In genomic region chr4:135597571-135597970, GRCm38 (mm10) we compare ENCODE assay signal across 15 mouse cellular contexts. TPM values are rescaled to one million over a fixed set of nuclear protein-coding genes. Genes with fewer than 3 reads are reported as not detected.
DNase-seq lines count a peak whose midpoint lies in the region; ATAC-seq and TF ChIP-seq lines count a peak whose summit lies in the region.
"Had no signal": no experiment of that assay in that cellular context is flagged by ENCODE, and none has a peak within 500 bp of the region (broad histone marks: within the 10 kb centered on the region; RNA-seq: fewer than 3 reads in every experiment).

No protein-coding gene starts in this region.

- peaks cover 4% of the 10 kb centered on the region; the same call in 1 of the 2 replicates for H3K4me1 ChIP-seq in kidney, adult 2 months (ENCODE audit: control insufficient read depth, insufficient read depth, low read length)
- peaks cover 15% of the 10 kb centered on the region for H3K4me1 ChIP-seq in limb, embryonic 15.5 days

- TF ChIP-seq POLR2A in kidney, adult 2 months (IDR thresholded peaks at IDR 0.05; ENCODE audit: low read depth, low read length), result no peak

- no peaks in the 10 kb centered on the region for H3K27me3 ChIP-seq in kidney, adult 2 months (replicated peaks; ENCODE audit: control insufficient read depth, insufficient read depth, low read length)
- no peaks in the 10 kb centered on the region for H3K27me3 ChIP-seq in limb, embryonic 15.5 days
- H3K27me3 ChIP-seq: hindbrain, embryonic 13.5 days had no signal

- no peak overlapping the region for H3K4me2 ChIP-seq in limb, embryonic 15.5 days
- H3K4me2 ChIP-seq: hindbrain, embryonic 13.5 days had no signal

- H3K36me3 ChIP-seq in kidney, adult 2 months (ENCODE audit: control insufficient read depth, insufficient read depth, low read length), result no peaks in the 10 kb centered on the region
- H3K36me3 ChIP-seq in limb, embryonic 15.5 days, result no peaks in the 10 kb centered on the region
- H3K36me3 ChIP-seq: hindbrain, embryonic 13.5 days had no signal

- H3K4me3 ChIP-seq in kidney, adult 2 months (ENCODE audit: insufficient read depth, low read depth, low read length), result no peak overlapping the region
- no peak overlapping the region for H3K4me3 ChIP-seq in limb, embryonic 15.5 days
- H3K4me3 ChIP-seq: hindbrain, embryonic 13.5 days had no signal

- no peak for TF ChIP-seq CTCF in kidney, adult 2 months (conservative IDR thresholded peaks at IDR 0.05; ENCODE audit: insufficient read depth, insufficient read length, low read depth, low read length)

- DNase-seq in kidney, adult 11 months, result peak; percentile 28
- no peak for DNase-seq in kidney, adult 2 months
- peak; percentile 53 to 84 for DNase-seq in urinary bladder, adult 18-20 months (ENCODE audit: low spot score in 2 of 2)
- no peak for DNase-seq in urinary bladder, postnatal 10 days (ENCODE audit: low spot score)
- DNase-seq in cerebellum, adult 9-11 months, result no peak
- DNase-seq in layer of hippocampus, postnatal 25 days (ENCODE audit: extremely low spot score in 1 of 2, low spot score in 1 of 2), result no peak
- DNase-seq in gastrocnemius, postnatal 10 days, result no peak
- DNase-seq: forebrain, postnatal 0 days; gastrocnemius, postnatal 14 days; lung, postnatal 14 days; midbrain, embryonic 14.5 days; retina, postnatal 1 day had no signal

- no peak overlapping the region for H3K9ac ChIP-seq in limb, embryonic 15.5 days
- H3K9ac ChIP-seq: forebrain, postnatal 0 days; hindbrain, embryonic 13.5 days had no signal

- H3K9me3 ChIP-seq in limb, embryonic 15.5 days, result no peaks in the 10 kb centered on the region

- WGBS in kidney, adult 2 months, result 78% methylated on average over 5 of the region's 5 CpGs
- WGBS in limb, embryonic 15.5 days, result 71% methylated on average over 5 of the region's 5 CpGs

- 0 out of 2 replicates have a peak, but pooled peaks have one; percentile 20 for ATAC-seq in limb, embryonic 15.5 days (ENCODE audit: insufficient number of reproducible peaks, low FRiP score, low TSS enrichment, low read depth)
- ATAC-seq: forebrain, postnatal 0 days had no signal

- H3K27ac ChIP-seq in kidney, adult 2 months (ENCODE audit: insufficient read depth, low read depth, low read length), result no peak overlapping the region
- H3K27ac ChIP-seq in limb, embryonic 15.5 days, result no peak overlapping the region; the same call in 1 of the 2 replicates
- H3K27ac ChIP-seq: hindbrain, embryonic 13.5 days had no signal

RNA-seq across cellular contexts. Expression of gene Grhl3, which starts 24.1 kb away (rescaled TPM):
- 0.28 and 0.49 TPM in 2 replicates for polyA plus RNA-seq in kidney, adult 2 months (2012; rRNA removed)
- polyA plus RNA-seq in limb, embryonic 15.5 days (2015; fragmentation: Nextera tagmentation; extraction: Ambion mirVana), result 56.8 and 59.4 TPM in 2 replicates
- total RNA-seq in layer of hippocampus, postnatal 25 days (2021), result under 1 TPM; 0.75 to 0.91 TPM
- total RNA-seq in gastrocnemius, postnatal 10 days (2021), result under 1 TPM; 0.18 to 0.26 TPM
- total RNA-seq: adrenal gland, postnatal 36 days had no signal

Comparison
In these comparisons a context has a peak if more than half of its experiments do, and no peak if none do; other contexts are left out.
1. DNase-seq: peak in kidney, adult 11 months (single experiment) and urinary bladder, adult 18-20 months (2 of 2); none in kidney, adult 2 months (single experiment), urinary bladder, postnatal 10 days (single experiment), cerebellum, adult 9-11 months (single experiment), layer of hippocampus, postnatal 25 days (0 of 2) and gastrocnemius, postnatal 10 days (single experiment).